ENCODE assay signal across 32 mouse cellular contexts in genomic region chr12:88369690-88370089, GRCm38 (mm10). TPM values are rescaled to one million over a fixed set of nuclear protein-coding genes. Genes with fewer than 3 reads are reported as not detected.
"Had no signal": no experiment of that assay in that cellular context is flagged by ENCODE, and none has a peak within 500 bp of the region (broad histone marks: within the 10 kb centered on the region; RNA-seq: fewer than 3 reads in every experiment).

No protein-coding gene starts in this region.

RNA-seq across cellular contexts. Expression of gene Gm5039, which starts 45.9 kb away (rescaled TPM):
- total RNA-seq: gastrocnemius, adult 18-20 months; gastrocnemius, adult 8-10 months; gastrocnemius, postnatal 14 days; gastrocnemius, postnatal 36 days; heart, adult 18-20 months; heart, adult 8-10 months; heart, postnatal 10 days; heart, postnatal 25 days; heart, postnatal 4 days; layer of hippocampus, adult 2 months; layer of hippocampus, postnatal 10 days; layer of hippocampus, postnatal 25 days; left cerebral cortex, adult 2 months; left cerebral cortex, postnatal 14 days; left cerebral cortex, postnatal 36 days had no signal
- polyA plus RNA-seq: gonadal fat pad, adult 2 months; heart, embryonic 10.5 days; heart, embryonic 12.5 days; heart, embryonic 14.5 days; heart, embryonic 16.5 days; hindbrain, embryonic 10.5 days; hindbrain, embryonic 12.5 days; hindbrain, embryonic 14.5 days; hindbrain, embryonic 16.5 days; inflammation-experienced regulatory T-cells, adult 6 months; intestine, embryonic 15.5 days; intestine, postnatal 0 days; kidney, embryonic 14.5 days; kidney, embryonic 16.5 days; limb, embryonic 10.5 days; limb, embryonic 12.5 days; limb, embryonic 14.5 days had no signal
